Mouse (Mus musculus) lung, embryonic 16.5 days (tissue): ENCODE data around the gene Taf12. TPM values are rescaled to one million over a fixed set of nuclear protein-coding genes. Genes with fewer than 3 reads are reported as not detected.
"Not testable (repeated sequence)": the region's sequence is repeated elsewhere in the genome, so short reads cannot be mapped to it uniquely, and the experiment has no call there.

Experiments
- ATAC-seq: fragments of 200-750 bp; cut with Nextera tagmentation; 2 replicates; pipeline ENCODE4 v1.8.0; 2017; ENCODE audit warnings: low read depth, mild to moderate bottlenecking, moderate library complexity
- H3K27ac ChIP-seq: fragments of 300-500 bp; sonication (generic); 2 replicates; pipeline ENCODE4 v1.5.1; 2014; ENCODE audit warnings: mild to moderate bottlenecking, control low read depth, low read length
- H3K27me3 ChIP-seq: fragments of 300-500 bp; sonication (generic); 2 replicates; pipeline ENCODE4 v1.6.1; 2014; ENCODE audit warnings: low read depth, low read length, mixed read lengths; ENCODE audit not compliant: control insufficient read depth, insufficient read depth
- H3K36me3 ChIP-seq: fragments of 300-500 bp; sonication (generic); 2 replicates; pipeline ENCODE4 v1.6.1; 2014; ENCODE audit warnings: low read length; ENCODE audit not compliant: control insufficient read depth, insufficient read depth
- H3K4me1 ChIP-seq: fragments of 300-500 bp; sonication (generic); replicated peaks from 2 replicates; pipeline ENCODE4 v1.6.1; 2014; ENCODE audit warnings: low read length, mixed read lengths; ENCODE audit not compliant: control insufficient read depth, insufficient read depth
- H3K4me2 ChIP-seq: fragments of 300-500 bp; sonication (generic); 2 replicates; pipeline ENCODE4 v1.6.1; 2014; ENCODE audit warnings: low read depth, low read length, control low read depth
- H3K4me3 ChIP-seq: fragments of 300-500 bp; sonication (generic); 2 replicates; pipeline ENCODE4 v1.5.1; 2014; ENCODE audit warnings: mild to moderate bottlenecking, low read length, control low read depth
- H3K9ac ChIP-seq: fragments of 300-500 bp; sonication (generic); 2 replicates; pipeline ENCODE4 v1.6.1; 2014; ENCODE audit warnings: low read length, control low read depth
- H3K9me3 ChIP-seq: fragments of 300-500 bp; sonication (generic); 2 replicates; pipeline ENCODE4 v1.6.1; 2016; ENCODE audit warnings: low read length; ENCODE audit not compliant: control insufficient read depth
- WGBS: fragments of 180-500 bp; shearing (Covaris S2); extraction: QIAGEN DNeasy Blood & Tissue Kit; methylation state at CpG from one replicate; pipeline ENCODE4 v1.1.7; 2014; 5-methylcytosine and 5-hydroxymethylcytosine counted together
- polyA plus RNA-seq: library from polyadenylated mRNA; unstranded; fragments of >200 nt; fragmentation: Nextera tagmentation; extraction: Ambion mirVana; gene quantifications from 2 replicates; pipeline ENCODE4 v1.2.1, GENCODE M21; 2015

Gene Taf12
- polyA plus RNA-seq, 1 experiment from 2014 or later, result 48.5 TPM

DNA sequence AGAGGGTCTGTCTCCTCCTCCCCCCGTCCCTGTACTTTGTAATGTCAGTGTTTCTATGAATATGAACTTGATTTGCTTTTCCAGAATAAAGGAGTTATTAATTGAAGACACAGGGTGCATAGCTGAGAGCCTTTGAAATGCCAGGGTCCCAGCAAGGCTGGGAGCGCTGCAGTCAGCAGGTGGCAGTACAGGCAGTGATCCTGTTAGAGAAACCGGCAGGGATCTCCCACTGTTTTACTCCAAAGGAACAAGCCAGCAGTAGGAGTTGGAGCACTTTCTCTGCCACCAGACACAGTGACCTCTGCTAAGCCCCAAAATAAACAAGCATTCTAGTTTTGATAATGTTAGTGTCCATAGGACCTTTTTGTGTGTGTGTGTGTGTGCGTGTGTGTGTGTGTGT, 18.8 kb downstream of the Taf12 start:
- no peaks in the 10 kb centered on the region for H3K27me3 ChIP-seq
- H3K36me3 ChIP-seq, result peaks cover 14% of the 10 kb centered on the region
- no peak overlapping the region for H3K4me3 ChIP-seq
- peaks cover 5% of the 10 kb centered on the region; the same call in 1 of the 2 replicates for H3K9me3 ChIP-seq
- H3K4me2 ChIP-seq, result no peak overlapping the region
- peak; percentile 54; the same call in 1 of the 2 replicates for ATAC-seq
- no peak overlapping the region for H3K9ac ChIP-seq
- no peak overlapping the region for H3K27ac ChIP-seq
- WGBS, result 47% methylated on average over 4 of the region's 4 CpGs
- H3K4me1 ChIP-seq, result no peaks in the 10 kb centered on the region

DNA sequence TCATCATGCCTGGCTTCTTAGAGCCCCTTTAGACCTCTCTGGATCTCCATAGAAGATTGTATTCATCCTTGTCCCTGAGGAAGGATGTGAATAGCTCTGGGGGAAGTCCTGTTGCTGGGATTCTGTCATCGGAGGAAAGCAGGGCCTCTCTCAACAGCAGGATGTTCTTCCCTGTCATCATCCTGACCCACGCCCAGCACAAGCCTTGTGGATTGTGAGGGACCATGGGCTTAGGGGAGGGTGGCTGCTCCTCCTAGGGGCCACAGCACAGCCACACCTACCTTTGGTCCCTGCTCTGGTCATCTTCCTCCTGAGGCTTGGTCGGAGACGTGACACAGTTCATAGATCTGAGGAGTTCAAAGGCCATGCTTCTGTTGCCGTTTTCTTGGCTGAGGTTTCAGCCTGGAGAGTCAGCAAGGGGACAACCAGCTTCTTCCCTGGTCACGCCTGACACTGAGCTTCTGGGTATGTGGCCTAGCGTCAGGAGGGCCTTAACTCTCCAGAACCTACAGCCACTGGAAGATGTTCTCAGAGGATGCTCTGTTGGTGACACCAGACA, 19.6 kb downstream of the Taf12 start:
- Histone ChIP-seq H3K4me3 (no peak overlapping the region), H3K27me3 (no peaks in the 10 kb centered on the region), H3K27ac (no peak overlapping the region), H3K4me1 (no peaks in the 10 kb centered on the region), H3K36me3 (peaks cover 14% of the 10 kb centered on the region), H3K9me3 (peaks cover 5% of the 10 kb centered on the region; the same call in 1 of the 2 replicates), H3K9ac (peak overlapping the region; percentile 26; the same call in 1 of the 2 replicates), H3K4me2 (no peak overlapping the region)
- ATAC-seq, result no peak
- 69% methylated on average over 7 of the region's 7 CpGs for WGBS

DNA sequence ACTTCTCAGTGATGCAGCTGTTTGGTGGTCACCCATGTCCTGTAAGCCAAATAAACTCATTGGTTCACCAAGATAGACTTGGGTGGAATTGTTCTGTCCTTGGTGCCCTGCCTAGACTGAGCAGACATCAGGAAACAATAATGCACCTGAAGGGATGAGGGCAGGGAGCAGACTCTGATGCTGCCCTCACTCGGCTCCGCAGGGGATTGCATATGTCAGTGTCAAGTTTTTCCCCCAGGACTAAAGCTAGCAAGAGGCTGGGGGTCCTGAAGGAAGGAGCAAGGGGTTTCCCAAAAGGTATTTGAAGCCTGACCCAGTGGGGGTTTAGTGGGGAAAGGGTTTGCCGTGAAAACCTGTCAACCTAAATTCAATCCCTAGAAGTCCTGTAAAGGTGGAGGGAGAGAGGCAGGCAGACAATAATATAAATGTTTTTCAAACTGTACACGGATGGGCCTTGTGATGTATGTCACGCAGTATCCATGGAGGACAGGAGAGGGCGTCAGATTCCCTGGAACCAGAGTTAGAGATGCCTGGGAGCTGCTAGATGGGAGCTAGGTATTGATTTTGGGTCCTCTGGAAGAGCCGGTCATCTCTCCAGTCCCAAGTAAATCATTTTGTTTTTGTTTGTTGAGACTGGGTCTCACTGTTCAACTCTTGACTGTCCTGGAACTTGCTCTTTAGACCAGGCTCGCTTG, 21.7 kb downstream of the Taf12 start:
- peaks cover 5% of the 10 kb centered on the region; the same call in 1 of the 2 replicates for H3K9me3 ChIP-seq

GRCm38 (mm10) chr4:132299849-132300248, 25.7 kb downstream of the Taf12 start:
- ATAC-seq, result no peak
- WGBS, result 78% methylated on average over 1 of the region's 1 CpGs

More for the DNA sequence above, 21.7 kb downstream of the Taf12 start:
- Histone ChIP-seq H3K4me3 (no peak overlapping the region), H3K4me2 (no peak overlapping the region), H3K4me1 (no peaks in the 10 kb centered on the region), H3K9ac (no peak overlapping the region), H3K36me3 (peaks cover 6% of the 10 kb centered on the region), H3K27me3 (no peaks in the 10 kb centered on the region), H3K27ac (no peak overlapping the region)
- no peak for ATAC-seq
- WGBS, result 42% methylated on average over 8 of the region's 8 CpGs

DNA sequence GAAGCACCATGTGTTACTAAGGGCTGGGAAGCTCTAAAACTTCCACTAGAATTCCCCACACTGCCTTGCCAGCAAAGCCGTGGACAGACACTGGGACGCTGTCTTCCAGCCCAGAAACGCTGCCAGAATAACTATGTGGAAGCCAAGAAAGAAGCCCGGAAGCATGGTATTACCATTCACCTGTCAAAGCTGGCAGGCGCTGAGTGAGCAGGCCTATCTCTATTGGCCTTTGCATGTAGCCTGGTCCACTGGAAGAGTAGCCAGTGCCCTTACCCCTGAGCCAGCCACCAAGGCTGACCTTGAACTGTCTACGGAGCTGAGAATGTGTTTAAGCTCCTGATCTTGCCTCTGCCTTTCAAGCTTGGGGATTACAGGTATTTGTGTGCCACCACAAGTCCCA, 27.3 kb downstream of the Taf12 start:
- Histone ChIP-seq H3K36me3 (no peaks in the 10 kb centered on the region), H3K27me3 (no peaks in the 10 kb centered on the region), H3K4me1 (peaks cover 5% of the 10 kb centered on the region), H3K4me2 (no peak overlapping the region), H3K4me3 (no peak overlapping the region), H3K27ac (no peak overlapping the region), H3K9ac (no peak overlapping the region), H3K9me3 (no peaks in the 10 kb centered on the region)
- 71% methylated on average over 6 of the region's 6 CpGs for WGBS
- ATAC-seq, result no peak

More at GRCm38 (mm10) chr4:132299849-132300248, 25.7 kb downstream of the Taf12 start:
- Histone ChIP-seq H3K9ac (no peak overlapping the region), H3K27ac (no peak overlapping the region), H3K36me3 (no peaks in the 10 kb centered on the region), H3K27me3 (no peaks in the 10 kb centered on the region), H3K9me3 (no peaks in the 10 kb centered on the region), H3K4me1 (peaks cover 5% of the 10 kb centered on the region), H3K4me3 (no peak overlapping the region), H3K4me2 (no peak overlapping the region)

GRCm38 (mm10) chr4:132301965-132302938, 28.1 kb downstream of the Taf12 start:
- Histone ChIP-seq H3K4me1 (peaks cover 5% of the 10 kb centered on the region), H3K27me3 (no peaks in the 10 kb centered on the region), H3K9ac (peak overlapping the region; percentile 77), H3K9me3 (no peaks in the 10 kb centered on the region), H3K36me3 (no peaks in the 10 kb centered on the region), H3K4me2 (peak overlapping the region; percentile 81), H3K27ac (peak overlapping the region; percentile 33), H3K4me3 (peak overlapping the region; percentile 60)
- WGBS, result 62% methylated on average over 16 of the region's 16 CpGs
- peak; percentile 51 for ATAC-seq

GRCm38 (mm10) chr4:132302939-132303479, 28.8 kb downstream of the Taf12 start, which contains the start of gene Rab42:
Rab42 (minus strand) TSS chr4:132303385.
- no peaks in the 10 kb centered on the region for H3K27me3 ChIP-seq
- peak within 1 kb of the TSS; percentile 81 for H3K4me2 ChIP-seq
- peak within 1 kb of the TSS; percentile 33 for H3K27ac ChIP-seq
- H3K36me3 ChIP-seq, result no peaks in the 10 kb centered on the region
- ATAC-seq, result peak; percentile 84
- peak within 1 kb of the TSS; percentile 60 for H3K4me3 ChIP-seq
- H3K4me1 ChIP-seq, result peaks cover 5% of the 10 kb centered on the region
- WGBS, result 2% methylated on average over 31 of the region's 31 CpGs
- H3K9me3 ChIP-seq, result no peaks in the 10 kb centered on the region
- H3K9ac ChIP-seq, result peak within 1 kb of the TSS; percentile 77

DNA sequence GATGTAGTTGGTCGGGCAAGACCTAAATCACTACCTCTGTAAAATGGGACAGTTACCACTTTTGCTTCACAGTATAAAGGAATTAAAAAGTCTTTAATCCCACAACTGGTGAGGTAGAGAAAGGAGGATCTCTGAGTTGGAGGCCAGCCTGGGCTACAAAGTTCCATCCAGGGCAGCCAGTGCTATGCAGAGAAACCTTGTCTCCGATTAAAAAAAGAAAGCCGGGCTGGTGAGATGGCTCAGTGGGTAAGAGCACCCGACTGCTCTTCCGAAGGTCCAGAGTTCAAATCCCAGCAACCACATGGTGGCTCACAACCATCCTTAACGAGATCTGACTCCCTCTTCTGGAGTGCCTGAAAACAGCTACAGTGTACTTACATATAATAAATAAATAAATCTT, 29.3 kb downstream of the Taf12 start:
- not testable (repeated sequence) for ATAC-seq, H3K27ac ChIP-seq, H3K36me3 ChIP-seq, H3K9me3 ChIP-seq, H3K27me3 ChIP-seq, H3K4me1 ChIP-seq
- Histone ChIP-seq H3K9ac (peak overlapping the region; percentile 77), H3K4me2 (peak overlapping the region; percentile 81), H3K4me3 (peak overlapping the region; percentile 60)
- WGBS, result 37% methylated on average over 6 of the region's 6 CpGs
